ENCODE assay signal across 30 mouse cellular contexts in genomic region chr12:72977851-72978250, GRCm38 (mm10). TPM values are rescaled to one million over a fixed set of nuclear protein-coding genes. Genes with fewer than 3 reads are reported as not detected.
DNase-seq lines count a peak whose midpoint lies in the region; ATAC-seq lines count a peak whose summit lies in the region.
"Had no signal": no experiment of that assay in that cellular context is flagged by ENCODE, and none has a peak within 500 bp of the region (broad histone marks: within the 10 kb centered on the region; RNA-seq: fewer than 3 reads in every experiment).

No protein-coding gene starts in this region.

- H3K4me3 ChIP-seq in embryonic facial prominence, embryonic 14.5 days (ENCODE audit: low read depth, low read length), result no peak overlapping the region
- H3K4me3 ChIP-seq: forebrain, embryonic 10.5 days; forebrain, embryonic 13.5 days; heart, adult 2 months; heart, embryonic 10.5 days; hindbrain, embryonic 12.5 days; hindbrain, embryonic 15.5 days had no signal

- no peak overlapping the region for H3K4me2 ChIP-seq in embryonic facial prominence, embryonic 14.5 days (ENCODE audit: low read depth, low read length)
- H3K4me2 ChIP-seq: forebrain, embryonic 13.5 days; hindbrain, embryonic 12.5 days; hindbrain, embryonic 15.5 days had no signal

- DNase-seq in 3T3-L1 (ENCODE audit: low read depth, low spot score) (peak; percentile 30), NIH3T3 (ENCODE audit: low read depth) (peak; percentile 68)
- DNase-seq in embryonic facial prominence, embryonic 14.5 days (ENCODE audit: low spot score), result peak; percentile 51
- DNase-seq in adrenal gland, adult 2 months, result no peak
- DNase-seq in adrenal gland, adult 8-10 months, result no peak
- DNase-seq in cerebellum, postnatal 10 days, result no peak
- DNase-seq: adrenal gland, postnatal 25 days; cerebellum, adult 11-12 months; cerebellum, adult 8-10 months; cerebellum, postnatal 14 days; gastrocnemius, postnatal 10 days; gastrocnemius, postnatal 36 days; heart, adult 2 months had no signal

- H3K36me3 ChIP-seq in embryonic facial prominence, embryonic 14.5 days (ENCODE audit: control insufficient read depth, insufficient read depth, low read length), result no peaks in the 10 kb centered on the region
- H3K36me3 ChIP-seq: forebrain, embryonic 10.5 days; heart, embryonic 10.5 days; hindbrain, embryonic 12.5 days; hindbrain, embryonic 15.5 days had no signal

- no peaks in the 10 kb centered on the region for H3K27me3 ChIP-seq in embryonic facial prominence, embryonic 14.5 days (replicated peaks; ENCODE audit: control insufficient read depth, insufficient read depth, low read length)

- H3K4me1 ChIP-seq in embryonic facial prominence, embryonic 14.5 days (ENCODE audit: control insufficient read depth, insufficient read depth, low read length), result peaks cover 16% of the 10 kb centered on the region; the same call in 1 of the 2 replicates
- H3K4me1 ChIP-seq: forebrain, embryonic 13.5 days; hindbrain, embryonic 12.5 days; hindbrain, embryonic 15.5 days had no signal

- H3K9me3 ChIP-seq in embryonic facial prominence, embryonic 14.5 days (ENCODE audit: control insufficient read depth, low read length), result no peaks in the 10 kb centered on the region
- H3K9me3 ChIP-seq: forebrain, embryonic 10.5 days; forebrain, embryonic 13.5 days; heart, embryonic 10.5 days; hindbrain, embryonic 12.5 days; hindbrain, embryonic 15.5 days had no signal

- peak overlapping the region; percentile 39; the same call in 1 of the 2 replicates for H3K27ac ChIP-seq in embryonic facial prominence, embryonic 14.5 days (replicated peaks; ENCODE audit: low read depth, low read length)
- H3K27ac ChIP-seq: forebrain, embryonic 10.5 days; forebrain, embryonic 13.5 days; heart, adult 2 months; heart, embryonic 10.5 days; hindbrain, embryonic 12.5 days; hindbrain, embryonic 15.5 days had no signal

- 43% methylated on average over 3 of the region's 3 CpGs for WGBS in embryonic facial prominence, embryonic 14.5 days

- no peak overlapping the region for H3K9ac ChIP-seq in embryonic facial prominence, embryonic 14.5 days (ENCODE audit: low read depth, low read length)
- H3K9ac ChIP-seq: forebrain, embryonic 13.5 days; hindbrain, embryonic 12.5 days; hindbrain, embryonic 15.5 days had no signal

- no peak for ATAC-seq in embryonic facial prominence, embryonic 14.5 days (ENCODE audit: low read depth)
- ATAC-seq: forebrain, embryonic 13.5 days; forebrain, embryonic 16.5 days; intestine, postnatal 0 days; Patski had no signal

RNA-seq across cellular contexts. Expression of gene 4930447C04Rik, which starts 37.3 kb away (rescaled TPM):
- polyA plus RNA-seq in embryonic facial prominence, embryonic 14.5 days (2014; fragmentation: Nextera tagmentation; extraction: Ambion mirVana), result 3.6 and 4.0 TPM in 2 replicates
- total RNA-seq in adrenal gland, adult 2 months (2021), result under 1 TPM; 0.52 to 0.58 TPM
- polyA plus RNA-seq in adrenal gland, adult 2 months (2012; rRNA removed), result not detected in 2 replicates
- total RNA-seq in adrenal gland, adult 8-10 months (2022), result under 1 TPM in 3 of 4 experiments, not detected in 1; 0.24 to 0.49 (median 0.28) TPM
- polyA plus RNA-seq: heart, adult 2 months; Patski had no signal

RNA-seq across cellular contexts. Expression of gene Six6, which starts 38.2 kb away (rescaled TPM):
- 0.35 and 0.89 TPM in 2 replicates for polyA plus RNA-seq in embryonic facial prominence, embryonic 14.5 days (2014; fragmentation: Nextera tagmentation; extraction: Ambion mirVana)
- not detected for total RNA-seq in adrenal gland, adult 2 months (2021)
- not detected in 2 replicates for polyA plus RNA-seq in adrenal gland, adult 2 months (2012; rRNA removed)
- total RNA-seq in adrenal gland, adult 8-10 months (2022), result not detected
- total RNA-seq: adrenal gland, adult 18-20 months; adrenal gland, postnatal 25 days; ES-E14; gastrocnemius, adult 18-20 months; gastrocnemius, postnatal 10 days; gastrocnemius, postnatal 36 days; granulocyte monocyte progenitor cell, adult 5-6 weeks; heart, adult 2 months; heart, postnatal 25 days; hematopoietic stem cell, adult 5-6 weeks had no signal
- polyA plus RNA-seq: heart, adult 2 months; heart, embryonic 10.5 days; heart, embryonic 14.5 days; heart, postnatal 0 days; hindbrain, embryonic 12.5 days; hindbrain, embryonic 15.5 days; intestine, embryonic 14.5 days; intestine, postnatal 0 days; Patski had no signal

Comparison
In these comparisons a context has a peak if more than half of its experiments do, and no peak if none do; other contexts are left out.
1. DNase-seq: peak in 3T3-L1 (single experiment), NIH3T3 (single experiment) and embryonic facial prominence, embryonic 14.5 days (single experiment); none in adrenal gland, adult 2 months (single experiment), adrenal gland, adult 8-10 months (single experiment) and cerebellum, postnatal 10 days (0 of 2).